10 mouse cellular contexts compared by ENCODE assay signal in the genomic region with DNA sequence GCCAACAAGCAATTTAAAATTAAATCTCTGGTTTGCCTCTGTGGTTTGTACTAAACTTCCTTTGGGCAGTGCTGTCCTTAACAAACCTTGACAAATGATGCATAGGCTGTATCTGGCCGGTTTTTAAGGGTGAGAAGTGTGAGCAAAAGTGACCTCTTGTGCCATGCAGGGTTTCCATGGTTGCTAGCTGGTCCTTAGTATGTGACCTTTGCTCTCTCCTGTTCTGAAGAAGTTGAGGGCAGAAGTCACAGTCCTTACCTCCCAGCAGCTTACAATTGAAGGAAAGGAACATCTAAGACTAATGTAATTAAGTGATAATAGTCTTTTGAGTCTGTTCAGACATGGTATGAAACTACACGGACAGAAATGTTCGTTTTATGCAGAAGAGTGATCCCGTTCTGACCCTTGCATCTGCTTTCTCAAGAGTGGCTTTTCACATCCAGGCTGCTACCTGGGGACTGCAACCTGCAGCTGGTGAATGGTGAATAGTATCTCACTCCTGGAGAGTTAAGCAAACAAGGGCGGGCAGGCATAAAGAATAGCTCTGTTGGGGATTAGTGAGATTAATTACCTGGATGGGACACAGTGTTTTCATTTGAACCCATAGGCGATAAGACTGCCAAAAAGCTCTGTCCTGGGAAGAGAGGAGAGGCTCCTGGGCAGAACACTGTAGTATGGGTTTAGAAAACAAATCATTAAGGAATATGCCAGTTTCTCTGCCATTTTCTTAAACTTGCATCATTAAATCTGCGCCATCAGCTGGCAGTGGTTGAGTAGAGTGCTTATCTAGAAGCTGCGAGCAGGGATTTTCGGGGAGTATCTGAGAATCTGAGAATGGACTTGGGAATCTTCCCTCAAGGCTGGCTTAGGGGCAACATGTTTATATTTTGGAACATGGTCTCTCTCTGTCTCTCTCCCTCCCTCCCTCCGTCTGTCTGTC. TPM values are rescaled to one million over a fixed set of nuclear protein-coding genes. Genes with fewer than 3 reads are reported as not detected.
DNase-seq lines count a peak whose midpoint lies in the region; ATAC-seq and TF ChIP-seq lines count a peak whose summit lies in the region.
"Had no signal": no experiment of that assay in that cellular context is flagged by ENCODE, and none has a peak within 500 bp of the region (broad histone marks: within the 10 kb centered on the region; RNA-seq: fewer than 3 reads in every experiment).

No protein-coding gene starts in this region.

- H3K27ac ChIP-seq in heart, embryonic 16.5 days (ENCODE audit: low read length), result peak overlapping the region; percentile 46
- peak overlapping the region; percentile 13 for H3K27ac ChIP-seq in stomach, postnatal 0 days (replicated peaks)
- H3K27ac ChIP-seq: limb, embryonic 15.5 days had no signal

- no peak overlapping the region for H3K4me3 ChIP-seq in heart, embryonic 16.5 days (ENCODE audit: low read length)
- H3K4me3 ChIP-seq in stomach, postnatal 0 days (ENCODE audit: low read depth, low read length), result no peak overlapping the region
- H3K4me3 ChIP-seq: limb, embryonic 15.5 days had no signal

- no peaks in the 10 kb centered on the region for H3K9me3 ChIP-seq in heart, embryonic 16.5 days (replicated peaks; ENCODE audit: control insufficient read depth, low read length)
- H3K9me3 ChIP-seq in stomach, postnatal 0 days (ENCODE audit: control insufficient read depth, low read length), result no peaks in the 10 kb centered on the region
- H3K9me3 ChIP-seq: limb, embryonic 15.5 days had no signal

- H3K36me3 ChIP-seq in heart, embryonic 16.5 days (ENCODE audit: control insufficient read depth, insufficient read depth), result no peaks in the 10 kb centered on the region
- no peaks in the 10 kb centered on the region for H3K36me3 ChIP-seq in stomach, postnatal 0 days (ENCODE audit: control insufficient read depth, insufficient read depth, low read length)
- H3K36me3 ChIP-seq: G1E; limb, embryonic 15.5 days had no signal

- no peak for DNase-seq in cerebellum, postnatal 36 days
- DNase-seq in heart, postnatal 14 days, result no peak
- DNase-seq in retina, adult 2 months (ENCODE audit: low read depth, low spot score), result peak; percentile 60
- DNase-seq in retina, embryonic 14.5 days (ENCODE audit: low spot score), result no peak
- peak; percentile 50 for DNase-seq in stomach, postnatal 0 days (ENCODE audit: low spot score)
- DNase-seq in layer of hippocampus, adult 11-12 months (ENCODE audit: low spot score), result no peak

- H3K4me2 ChIP-seq in heart, embryonic 16.5 days (ENCODE audit: low read depth, low read length), result no peak overlapping the region; the same call in 1 of the 2 replicates
- H3K4me2 ChIP-seq in stomach, postnatal 0 days (replicated peaks; ENCODE audit: low read depth), result peak overlapping the region; percentile 17; the same call in 1 of the 2 replicates
- H3K4me2 ChIP-seq: limb, embryonic 15.5 days had no signal

- intact Hi-C loops in heart, postnatal 14 days (cut with DNase I), result no loop called here

- TF ChIP-seq EP300 in stomach, postnatal 0 days (optimal IDR thresholded peaks at IDR 0.05), result no peak

- peaks cover 46% of the 10 kb centered on the region for H3K4me1 ChIP-seq in heart, embryonic 16.5 days (ENCODE audit: control insufficient read depth, insufficient read depth, low read length)
- H3K4me1 ChIP-seq in stomach, postnatal 0 days (replicated peaks; ENCODE audit: control insufficient read depth, insufficient read depth), result peaks cover 5% of the 10 kb centered on the region
- H3K4me1 ChIP-seq: limb, embryonic 15.5 days had no signal

- WGBS in heart, embryonic 16.5 days, result 35% methylated on average over 10 of the region's 10 CpGs
- WGBS in stomach, postnatal 0 days, result 21% methylated on average over 10 of the region's 10 CpGs

- no peak for TF ChIP-seq CTCF in stomach, postnatal 0 days (IDR thresholded peaks at IDR 0.05; ENCODE audit: low read depth)

- no peak overlapping the region for H3K9ac ChIP-seq in heart, embryonic 16.5 days (ENCODE audit: low read length)
- H3K9ac ChIP-seq in stomach, postnatal 0 days (ENCODE audit: low read length), result no peak overlapping the region
- H3K9ac ChIP-seq: limb, embryonic 15.5 days had no signal

- peak; percentile 53; the same call in 1 of the 2 replicates for ATAC-seq in cerebellum, adult (ENCODE audit: insufficient number of reproducible peaks, low FRiP score, low TSS enrichment)
- ATAC-seq in heart, embryonic 16.5 days (replicated peaks; ENCODE audit: extremely low read depth, insufficient read depth, low FRiP score), result no peak
- peak; percentile 76 for ATAC-seq in stomach, postnatal 0 days (ENCODE audit: low FRiP score, low TSS enrichment)

- no peaks in the 10 kb centered on the region for H3K27me3 ChIP-seq in heart, embryonic 16.5 days (ENCODE audit: control insufficient read depth, insufficient read depth, low read length)
- H3K27me3 ChIP-seq in stomach, postnatal 0 days (ENCODE audit: control insufficient read depth, insufficient read depth, low read length), result no peaks in the 10 kb centered on the region
- H3K27me3 ChIP-seq: limb, embryonic 15.5 days had no signal

RNA-seq across cellular contexts. Expression of gene Camk2d, which starts 47.2 kb away (rescaled TPM):
- 111 and 112 TPM in 2 replicates for polyA plus RNA-seq in heart, embryonic 16.5 days (2015; fragmentation: Nextera tagmentation; extraction: Ambion mirVana)
- 100 to 1,000 TPM; 140 to 160 TPM for total RNA-seq in heart, postnatal 14 days (2021)
- 34.9 and 36.7 TPM in 2 replicates for polyA plus RNA-seq in stomach, postnatal 0 days (2015; fragmentation: Nextera tagmentation; extraction: Ambion mirVana)
- polyA plus RNA-seq: G1E had no signal

Comparison
In these comparisons a context has a peak if more than half of its experiments do, and no peak if none do; other contexts are left out.
1. DNase-seq: peak in retina, adult 2 months (single experiment) and stomach, postnatal 0 days (single experiment); none in cerebellum, postnatal 36 days (0 of 2), heart, postnatal 14 days (0 of 2), retina, embryonic 14.5 days (single experiment) and layer of hippocampus, adult 11-12 months (single experiment).